Mouse (Mus musculus): ENCODE measurements around the gene Arxes2.
"Not testable (repeated sequence)": the region's sequence is repeated elsewhere in the genome, so short reads cannot be mapped to it uniquely, and the experiment has no call there.

Arxes2 gene

DNA sequence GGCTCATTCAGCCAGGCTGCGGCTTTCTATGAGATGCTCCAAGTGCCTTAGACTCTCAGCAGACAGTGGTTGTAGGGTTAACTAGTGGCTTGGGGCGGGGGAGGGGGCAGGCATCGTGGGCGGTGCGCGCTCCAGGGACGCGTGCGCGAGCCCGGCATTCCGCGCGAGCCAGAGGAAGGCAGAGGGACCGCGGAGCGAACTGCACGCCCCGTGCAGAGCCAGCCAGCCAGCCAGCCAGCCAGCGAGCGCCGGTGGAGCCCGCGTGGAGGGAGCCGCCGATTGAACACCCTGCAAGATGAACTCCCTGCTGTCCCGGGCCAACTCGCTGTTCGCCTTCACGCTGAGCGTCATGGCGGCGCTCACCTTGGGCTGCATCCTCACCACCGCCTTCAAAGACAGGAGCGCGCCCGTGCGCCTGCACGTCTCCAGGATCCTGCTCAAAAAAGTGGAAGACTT lies at the start of gene Arxes2:
Gene Arxes2 (plus strand): TSS at position 161 of the 456 bp plus-strand sequence.
- peak within 1 kb of the TSS; percentile 67 for H3K4me3 ChIP-seq (replicated peaks; ENCODE audit: low read length)
- 0 out of 2 replicates have a peak, but pooled peaks cover 14% of the 10 kb centered on the region for H3K4me1 ChIP-seq (replicated peaks; ENCODE audit: low read depth, low read length)
- H3K27me3 ChIP-seq (ENCODE audit: insufficient read depth, low read length); H3K9me3 ChIP-seq (ENCODE audit: low read length); H3K36me3 ChIP-seq (ENCODE audit: insufficient read depth, low read length): not testable (repeated sequence)

DNA sequence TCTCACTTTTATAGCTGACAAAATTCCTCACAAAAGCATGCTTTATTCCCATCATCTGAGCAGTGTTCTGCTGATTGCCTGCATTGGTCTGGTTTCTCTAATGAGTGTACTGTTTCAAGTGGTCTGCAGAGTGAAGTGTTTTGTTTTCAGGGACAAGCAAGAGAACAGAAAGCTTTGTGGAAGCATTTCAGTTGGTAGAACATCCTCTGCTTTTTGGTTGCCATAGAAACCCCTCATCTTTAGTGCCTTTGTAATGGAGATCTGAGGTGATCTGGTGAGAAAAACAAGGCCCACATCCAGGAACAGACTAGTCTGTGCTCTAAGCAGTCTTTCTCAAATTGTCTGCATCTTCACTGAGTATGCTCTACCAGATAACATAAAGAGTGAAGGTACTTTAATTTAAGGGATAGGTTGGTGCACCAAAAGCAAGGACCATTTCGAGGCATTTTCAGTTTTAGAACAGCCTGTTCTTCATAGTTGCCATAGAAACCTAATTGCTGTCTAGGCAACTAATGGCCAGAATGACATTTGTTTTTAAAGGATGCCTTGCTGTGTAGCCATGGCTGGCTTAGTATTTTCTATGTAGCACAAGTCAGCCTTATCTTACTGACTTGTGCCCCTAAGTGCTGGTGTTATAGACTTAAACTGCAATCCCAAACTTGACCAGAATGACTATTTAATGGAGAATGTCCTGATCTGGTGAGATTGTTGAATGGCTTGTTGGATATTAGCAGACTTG lies 44.8 kb upstream of the Arxes2 start:
- TF ChIP-seq CTCF (conservative IDR thresholded peaks at IDR 0.05; ENCODE audit: low read length) (no peak), POU5F1 (IDR thresholded peaks at IDR 0.05; ENCODE audit: borderline replicate concordance, low read length) (no peak), NANOG (IDR thresholded peaks at IDR 0.05; ENCODE audit: borderline replicate concordance, low read length) (no peak)
- H3K9me3 ChIP-seq (ENCODE audit: low read length), result peaks cover 15% of the 10 kb centered on the region
- peaks cover 3% of the 10 kb centered on the region; the same call in 1 of the 2 replicates for H3K36me3 ChIP-seq (ENCODE audit: insufficient read depth, low read length)
- no peaks in the 10 kb centered on the region for H3K27me3 ChIP-seq (ENCODE audit: insufficient read depth, low read length)
- no peaks in the 10 kb centered on the region; the same call in 1 of the 2 replicates for H3K4me1 ChIP-seq (replicated peaks; ENCODE audit: low read depth, low read length)
- H3K4me3 ChIP-seq (replicated peaks; ENCODE audit: low read length), result no peak overlapping the region

DNA sequence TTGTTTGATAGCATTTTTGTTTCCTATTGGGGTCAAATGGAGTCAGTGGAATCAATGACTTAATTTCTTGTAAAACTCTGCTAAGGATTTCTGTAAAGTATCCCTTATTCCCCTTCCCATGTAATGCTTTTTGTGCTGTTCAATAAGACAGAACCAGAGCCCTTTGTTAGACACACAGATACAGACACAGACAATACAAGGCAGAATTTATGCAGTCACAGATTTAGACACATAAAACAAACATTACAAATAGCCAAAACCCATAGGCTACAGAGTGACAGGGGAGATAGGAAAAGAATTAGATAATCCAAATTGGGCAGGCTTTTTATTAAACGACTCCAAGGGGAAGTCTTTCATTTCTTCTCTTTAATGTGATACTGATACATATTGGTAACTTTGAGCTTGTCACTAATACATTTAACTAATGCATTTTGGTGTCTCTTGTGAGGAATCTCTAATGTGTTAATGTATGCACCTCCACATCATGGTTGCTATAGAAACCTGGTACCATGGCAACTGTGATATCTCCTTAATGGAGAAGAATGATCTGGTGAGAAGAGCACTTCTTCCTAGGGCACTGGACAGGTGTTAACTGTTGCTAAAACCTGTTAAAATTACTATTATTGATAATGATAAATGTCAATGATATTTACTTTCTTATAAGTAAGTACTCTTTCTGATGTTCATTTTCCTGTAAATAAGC lies 36.5 kb upstream of the Arxes2 start:
- Histone ChIP-seq H3K36me3 (ENCODE audit: insufficient read depth, low read length) (no peaks in the 10 kb centered on the region), H3K4me1 (replicated peaks; ENCODE audit: low read depth, low read length) (peaks cover 6% of the 10 kb centered on the region; the same call in 1 of the 2 replicates), H3K9me3 (ENCODE audit: low read length) (no peaks in the 10 kb centered on the region), H3K27me3 (ENCODE audit: insufficient read depth, low read length) (no peaks in the 10 kb centered on the region), H3K4me3 (replicated peaks; ENCODE audit: low read length) (no peak overlapping the region)
- no peak for TF ChIP-seq CTCF (conservative IDR thresholded peaks at IDR 0.05; ENCODE audit: low read length)
- TF ChIP-seq POU5F1 (IDR thresholded peaks at IDR 0.05; ENCODE audit: borderline replicate concordance, low read length), result no peak
- no peak for TF ChIP-seq NANOG (IDR thresholded peaks at IDR 0.05; ENCODE audit: borderline replicate concordance, low read length)

DNA sequence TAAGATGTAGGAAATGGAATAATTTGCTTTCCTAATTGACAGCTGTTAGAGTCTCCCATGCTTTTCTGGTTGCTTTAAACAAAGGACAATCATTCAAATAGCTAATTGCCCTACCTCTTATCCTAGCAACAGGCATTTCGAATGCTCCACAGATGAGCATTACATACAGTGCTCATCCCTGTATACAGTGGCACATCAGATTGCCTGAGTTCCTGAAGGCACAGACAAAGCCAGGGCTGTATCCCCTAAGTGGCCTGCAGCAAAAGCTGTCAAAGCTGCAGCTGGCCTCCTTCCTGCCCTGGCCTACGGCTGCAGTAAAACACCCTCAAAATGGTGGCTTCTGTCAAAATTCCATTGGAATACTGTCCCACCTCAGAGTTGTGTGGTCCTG lies 35.9 kb upstream of the Arxes2 start:
- Histone ChIP-seq H3K9me3 (ENCODE audit: low read length) (no peaks in the 10 kb centered on the region), H3K4me1 (replicated peaks; ENCODE audit: low read depth, low read length) (peaks cover 11% of the 10 kb centered on the region; the same call in 1 of the 2 replicates)
- no peak for TF ChIP-seq NANOG (IDR thresholded peaks at IDR 0.05; ENCODE audit: borderline replicate concordance, low read length)
- no peak for TF ChIP-seq POU5F1 (IDR thresholded peaks at IDR 0.05; ENCODE audit: borderline replicate concordance, low read length)
- TF ChIP-seq CTCF (conservative IDR thresholded peaks at IDR 0.05; ENCODE audit: low read length), result no peak

DNA sequence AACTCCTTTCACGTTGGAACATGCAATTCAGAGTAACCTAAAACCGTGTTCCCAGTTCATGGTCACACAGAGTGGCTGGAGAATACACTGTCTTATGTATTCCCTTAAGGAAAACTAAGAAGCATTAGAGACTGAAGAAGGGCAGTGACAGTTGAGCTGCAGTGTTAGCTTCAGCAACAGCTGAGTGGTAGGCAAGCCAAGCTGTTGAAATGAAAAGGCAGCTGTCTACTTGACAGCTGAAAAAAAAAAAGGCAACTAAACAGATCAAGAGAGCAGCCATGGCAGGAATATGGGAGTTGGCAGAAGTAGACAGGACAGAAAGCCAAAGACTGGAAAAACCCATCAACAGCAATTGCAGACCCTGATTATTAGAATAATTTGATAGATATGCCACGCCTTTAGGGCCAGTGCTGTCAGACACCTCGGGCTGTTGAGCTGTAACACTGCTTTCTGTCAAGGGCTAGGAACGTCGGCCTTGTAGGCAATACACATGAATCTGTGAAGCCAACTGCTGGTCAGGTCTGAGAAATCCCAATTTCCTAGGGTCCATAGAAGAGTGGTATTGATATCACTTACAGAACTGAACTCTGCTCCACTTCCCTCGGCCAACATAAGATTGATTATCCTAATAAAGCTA lies 34.9 kb upstream of the Arxes2 start:
- no peaks in the 10 kb centered on the region for H3K9me3 ChIP-seq (ENCODE audit: low read length)
- no peaks in the 10 kb centered on the region for H3K36me3 ChIP-seq (ENCODE audit: insufficient read depth, low read length)
- H3K27me3 ChIP-seq (ENCODE audit: insufficient read depth, low read length), result no peaks in the 10 kb centered on the region
- peaks cover 16% of the 10 kb centered on the region; the same call in 1 of the 2 replicates for H3K4me1 ChIP-seq (replicated peaks; ENCODE audit: low read depth, low read length)
- no peak overlapping the region for H3K4me3 ChIP-seq (replicated peaks; ENCODE audit: low read length)
- TF ChIP-seq CTCF (conservative IDR thresholded peaks at IDR 0.05; ENCODE audit: low read length), result no peak
- TF ChIP-seq POU5F1 (IDR thresholded peaks at IDR 0.05; ENCODE audit: borderline replicate concordance, low read length), result no peak
- TF ChIP-seq NANOG (IDR thresholded peaks at IDR 0.05; ENCODE audit: borderline replicate concordance, low read length), result no peak

More for the DNA sequence above, 35.9 kb upstream of the Arxes2 start:
- Histone ChIP-seq H3K4me3 (replicated peaks; ENCODE audit: low read length) (no peak overlapping the region), H3K36me3 (ENCODE audit: insufficient read depth, low read length) (no peaks in the 10 kb centered on the region), H3K27me3 (ENCODE audit: insufficient read depth, low read length) (no peaks in the 10 kb centered on the region)

DNA sequence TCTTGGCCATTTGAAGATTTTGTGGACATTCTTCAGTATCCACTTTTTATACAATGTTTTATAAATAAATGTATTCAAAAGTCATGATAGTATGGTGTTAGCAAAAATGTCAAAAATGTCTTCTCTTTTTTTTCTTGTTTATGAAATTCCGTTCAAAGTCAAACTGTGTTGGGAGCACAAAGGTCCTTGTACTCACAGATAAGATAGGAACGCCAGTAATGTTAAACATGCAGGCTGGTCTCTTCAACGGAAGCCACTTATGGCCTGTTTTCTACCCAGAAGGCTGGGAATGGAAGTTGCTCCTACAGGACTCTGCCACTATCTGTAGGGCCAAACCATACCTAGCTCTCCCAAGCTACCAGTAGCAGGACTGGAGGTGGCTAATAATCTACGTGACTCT lies 34.1 kb upstream of the Arxes2 start:
- TF ChIP-seq CTCF (conservative IDR thresholded peaks at IDR 0.05; ENCODE audit: low read length) (no peak), NANOG (IDR thresholded peaks at IDR 0.05; ENCODE audit: borderline replicate concordance, low read length) (no peak), POU5F1 (IDR thresholded peaks at IDR 0.05; ENCODE audit: borderline replicate concordance, low read length) (no peak)
- Histone ChIP-seq H3K9me3 (ENCODE audit: low read length) (no peaks in the 10 kb centered on the region), H3K4me1 (replicated peaks; ENCODE audit: low read depth, low read length) (peaks cover 16% of the 10 kb centered on the region; the same call in 1 of the 2 replicates), H3K36me3 (ENCODE audit: insufficient read depth, low read length) (no peaks in the 10 kb centered on the region), H3K4me3 (replicated peaks; ENCODE audit: low read length) (no peak overlapping the region), H3K27me3 (ENCODE audit: insufficient read depth, low read length) (no peaks in the 10 kb centered on the region)

DNA sequence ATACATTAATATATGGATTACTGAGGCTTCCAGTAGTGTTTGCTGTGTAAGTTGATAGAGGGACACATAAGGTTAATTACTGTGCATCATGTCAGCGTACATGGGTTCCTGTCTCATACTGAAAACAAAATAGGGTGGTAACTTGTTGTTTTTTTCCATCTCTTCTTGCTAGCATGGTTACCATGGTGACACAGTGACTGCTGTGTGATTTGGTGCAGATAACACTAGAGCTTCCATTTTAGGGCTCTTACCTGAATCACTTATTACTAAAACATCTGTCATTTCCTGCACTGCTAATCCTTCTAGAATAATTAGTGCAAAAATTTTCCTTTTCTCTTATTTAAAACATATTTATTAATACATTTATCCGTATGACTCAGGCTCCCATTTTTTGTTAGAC lies 31.3 kb upstream of the Arxes2 start:
- Histone ChIP-seq H3K27me3 (ENCODE audit: insufficient read depth, low read length) (no peaks in the 10 kb centered on the region), H3K4me1 (replicated peaks; ENCODE audit: low read depth, low read length) (peaks cover 16% of the 10 kb centered on the region; the same call in 1 of the 2 replicates), H3K36me3 (ENCODE audit: insufficient read depth, low read length) (no peaks in the 10 kb centered on the region; the same call in 1 of the 2 replicates), H3K9me3 (ENCODE audit: low read length) (no peaks in the 10 kb centered on the region), H3K4me3 (replicated peaks; ENCODE audit: low read length) (no peak overlapping the region)
- TF ChIP-seq CTCF (conservative IDR thresholded peaks at IDR 0.05; ENCODE audit: low read length), result no peak
- no peak for TF ChIP-seq NANOG (IDR thresholded peaks at IDR 0.05; ENCODE audit: borderline replicate concordance, low read length)
- no peak for TF ChIP-seq POU5F1 (IDR thresholded peaks at IDR 0.05; ENCODE audit: borderline replicate concordance, low read length)

DNA sequence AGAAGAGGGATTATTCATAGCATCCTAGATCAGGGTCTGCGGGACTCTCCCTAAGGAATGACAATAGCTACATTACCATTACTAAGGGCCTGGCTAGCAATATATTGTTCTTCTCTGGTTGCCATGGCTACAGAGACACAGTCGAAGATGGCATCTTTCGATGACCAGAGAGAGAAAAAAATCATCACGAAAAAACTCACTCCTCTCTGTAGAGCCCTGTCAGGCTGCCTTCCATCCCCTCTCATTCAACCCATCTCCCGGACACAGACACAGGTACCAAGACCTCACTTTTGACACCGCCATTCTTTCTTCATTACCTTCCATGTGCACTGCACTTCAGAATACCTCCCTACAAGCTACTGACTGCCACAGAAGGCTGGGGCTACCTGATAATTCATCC lies 30.5 kb upstream of the Arxes2 start:
- Histone ChIP-seq H3K27me3 (ENCODE audit: insufficient read depth, low read length) (no peaks in the 10 kb centered on the region), H3K4me3 (replicated peaks; ENCODE audit: low read length) (no peak overlapping the region), H3K9me3 (ENCODE audit: low read length) (no peaks in the 10 kb centered on the region), H3K4me1 (replicated peaks; ENCODE audit: low read depth, low read length) (peaks cover 16% of the 10 kb centered on the region; the same call in 1 of the 2 replicates), H3K36me3 (ENCODE audit: insufficient read depth, low read length) (no peaks in the 10 kb centered on the region; the same call in 1 of the 2 replicates)
- TF ChIP-seq NANOG (IDR thresholded peaks at IDR 0.05; ENCODE audit: borderline replicate concordance, low read length) (no peak), POU5F1 (IDR thresholded peaks at IDR 0.05; ENCODE audit: borderline replicate concordance, low read length) (no peak), CTCF (conservative IDR thresholded peaks at IDR 0.05; ENCODE audit: low read length) (no peak)

All from E14TG2a.4 (cell line).